In the genomic region with DNA sequence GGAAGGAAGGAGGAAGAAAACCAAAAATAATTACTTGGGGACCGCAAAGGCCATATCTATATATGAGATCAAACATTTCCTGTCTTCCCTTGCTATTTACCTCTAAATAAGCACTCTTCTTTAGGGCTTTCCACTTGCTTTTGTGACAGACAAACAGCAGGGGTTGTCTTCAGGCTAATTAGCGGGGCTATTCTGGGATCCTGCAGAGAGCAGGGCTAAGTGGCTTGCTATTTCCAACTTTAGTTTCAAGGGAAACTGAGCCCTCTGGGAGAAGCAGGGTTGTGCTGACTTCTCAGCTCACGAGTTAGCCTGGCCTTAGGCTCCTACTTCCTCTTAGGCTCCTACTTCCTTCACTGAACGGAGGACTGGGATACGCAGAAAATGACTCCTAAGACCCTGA, we compare ENCODE assay signal across 40 mouse cellular contexts. TPM values are rescaled to one million over a fixed set of nuclear protein-coding genes. Genes with fewer than 3 reads are reported as not detected.
DNase-seq lines count a peak whose midpoint lies in the region; ATAC-seq and TF ChIP-seq lines count a peak whose summit lies in the region.
"Had no signal": no experiment of that assay in that cellular context is flagged by ENCODE, and none has a peak within 500 bp of the region (broad histone marks: within the 10 kb centered on the region; RNA-seq: fewer than 3 reads in every experiment).

No protein-coding gene starts in this region.

- DNase-seq in heart, postnatal 14 days: no peak
- no peak for DNase-seq in limb, embryonic 10.5 days (ENCODE audit: low spot score)
- DNase-seq in cerebellum, postnatal 25 days: no peak
- DNase-seq: adrenal gland, adult 2 months; cerebellum, adult 11-12 months; cerebellum, adult 9-11 months; forebrain, postnatal 0 days; heart, postnatal 4 days; kidney, adult 8-10 months; kidney, postnatal 4 days; liver, postnatal 0 days; lung, postnatal 4 days; right cerebral cortex, adult 18-20 months; right cerebral cortex, postnatal 4 days; thymus, adult 18-20 months; thymus, postnatal 25 days had no signal

- no peak for TF ChIP-seq POLR2A in olfactory bulb, adult 2 months (IDR thresholded peaks at IDR 0.05; ENCODE audit: insufficient read depth, low read depth, low read length)

- H3K4me2 ChIP-seq in heart, embryonic 11.5 days: peak overlapping the region; percentile 16; the same call in 1 of the 2 replicates
- no peak overlapping the region for H3K4me2 ChIP-seq in limb, embryonic 15.5 days
- H3K4me2 ChIP-seq: hindbrain, embryonic 13.5 days; limb, embryonic 13.5 days; liver, embryonic 12.5 days; midbrain, embryonic 13.5 days; neural tube, embryonic 15.5 days had no signal

- WGBS in heart, embryonic 11.5 days (ENCODE audit: insufficient replicate concordance): 18% methylated on average over 5 of the region's 5 CpGs
- 43% methylated on average over 5 of the region's 5 CpGs for WGBS in limb, embryonic 15.5 days
- WGBS in limb, embryonic 10.5 days: 23% methylated on average over 5 of the region's 5 CpGs
- 42% methylated on average over 5 of the region's 5 CpGs for WGBS in olfactory bulb, adult 2 months

- no peak overlapping the region for H3K9ac ChIP-seq in heart, embryonic 11.5 days (ENCODE audit: low read depth, low read length)
- no peak overlapping the region for H3K9ac ChIP-seq in limb, embryonic 15.5 days
- H3K9ac ChIP-seq: forebrain, postnatal 0 days; hindbrain, embryonic 13.5 days; limb, embryonic 13.5 days; liver, embryonic 12.5 days; liver, postnatal 0 days; midbrain, embryonic 13.5 days; neural tube, embryonic 15.5 days had no signal

- H3K4me3 ChIP-seq in heart, embryonic 11.5 days (ENCODE audit: low read depth, low read length): no peak overlapping the region
- no peak overlapping the region for H3K4me3 ChIP-seq in limb, embryonic 15.5 days
- no peak overlapping the region for H3K4me3 ChIP-seq in limb, embryonic 10.5 days
- H3K4me3 ChIP-seq in brown adipose tissue, adult 24 weeks (ENCODE audit: insufficient read depth, low read depth, low read length): no peak overlapping the region
- H3K4me3 ChIP-seq in olfactory bulb, adult 2 months (ENCODE audit: insufficient read depth, low read depth, low read length): no peak overlapping the region
- H3K4me3 ChIP-seq: forebrain, embryonic 10.5 days; hindbrain, embryonic 13.5 days; limb, embryonic 13.5 days; liver, embryonic 12.5 days; midbrain, embryonic 13.5 days; neural tube, embryonic 15.5 days had no signal

- no peaks in the 10 kb centered on the region for H3K9me3 ChIP-seq in heart, embryonic 11.5 days (replicated peaks; ENCODE audit: control insufficient read depth, low read length)
- no peaks in the 10 kb centered on the region for H3K9me3 ChIP-seq in limb, embryonic 15.5 days
- no peaks in the 10 kb centered on the region for H3K9me3 ChIP-seq in limb, embryonic 10.5 days (replicated peaks)
- H3K9me3 ChIP-seq: forebrain, embryonic 10.5 days; hindbrain, embryonic 13.5 days; limb, embryonic 13.5 days; liver, embryonic 12.5 days; midbrain, embryonic 13.5 days; neural tube, embryonic 15.5 days had no signal

- no peak for ATAC-seq in heart, embryonic 11.5 days (replicated peaks; ENCODE audit: insufficient number of reproducible peaks, low FRiP score, low TSS enrichment)
- no peak for ATAC-seq in limb, embryonic 15.5 days (ENCODE audit: insufficient number of reproducible peaks, low FRiP score, low TSS enrichment, low read depth)
- ATAC-seq: CD4-positive, CD25-positive, alpha-beta regulatory T cell, adult 4 months; forebrain, postnatal 0 days; intestine, embryonic 16.5 days; liver, embryonic 12.5 days; liver, postnatal 0 days; midbrain, embryonic 13.5 days had no signal

- peaks cover 9% of the 10 kb centered on the region; the same call in 1 of the 2 replicates for H3K4me1 ChIP-seq in heart, embryonic 11.5 days (ENCODE audit: control insufficient read depth, insufficient read depth, low read length)
- peaks cover 18% of the 10 kb centered on the region; the same call in 1 of the 2 replicates for H3K4me1 ChIP-seq in limb, embryonic 15.5 days
- H3K4me1 ChIP-seq in limb, embryonic 10.5 days: peaks cover 35% of the 10 kb centered on the region
- no peaks in the 10 kb centered on the region; the same call in 1 of the 2 replicates for H3K4me1 ChIP-seq in brown adipose tissue, adult 24 weeks (ENCODE audit: control insufficient read depth, insufficient read depth, insufficient read length, low read length)
- H3K4me1 ChIP-seq in olfactory bulb, adult 2 months (ENCODE audit: control insufficient read depth, insufficient read depth, low read length): peaks cover 12% of the 10 kb centered on the region
- H3K4me1 ChIP-seq: liver, embryonic 12.5 days had no signal

- no peak for TF ChIP-seq CTCF in olfactory bulb, adult 2 months (IDR thresholded peaks at IDR 0.05; ENCODE audit: insufficient read depth, low read depth, low read length)

- no peaks in the 10 kb centered on the region for H3K36me3 ChIP-seq in heart, embryonic 11.5 days (ENCODE audit: control insufficient read depth, insufficient read depth, low read length)
- H3K36me3 ChIP-seq in limb, embryonic 15.5 days: no peaks in the 10 kb centered on the region
- H3K36me3 ChIP-seq in limb, embryonic 10.5 days: no peaks in the 10 kb centered on the region
- H3K36me3 ChIP-seq: forebrain, embryonic 10.5 days; hindbrain, embryonic 13.5 days; limb, embryonic 13.5 days; liver, embryonic 12.5 days; midbrain, embryonic 13.5 days; neural tube, embryonic 15.5 days had no signal

- no peaks in the 10 kb centered on the region for H3K27me3 ChIP-seq in heart, embryonic 11.5 days (ENCODE audit: control insufficient read depth, insufficient read depth, low read length)
- peaks cover 35% of the 10 kb centered on the region; the same call in 1 of the 2 replicates for H3K27me3 ChIP-seq in limb, embryonic 15.5 days
- H3K27me3 ChIP-seq in limb, embryonic 10.5 days (ENCODE audit: low read depth, poor library complexity, severe bottlenecking): peaks cover 6% of the 10 kb centered on the region; the same call in 1 of the 2 replicates
- H3K27me3 ChIP-seq: hindbrain, embryonic 13.5 days; midbrain, embryonic 13.5 days had no signal

- intact Hi-C loops in heart, postnatal 14 days (cut with DNase I): no loop called here

- H3K27ac ChIP-seq in heart, embryonic 11.5 days (ENCODE audit: low read depth, low read length): 0 out of 2 replicates have a peak overlapping the region, but pooled peaks have one; percentile 41
- 0 out of 2 replicates have a peak overlapping the region, but pooled peaks have one; percentile 11 for H3K27ac ChIP-seq in limb, embryonic 15.5 days
- no peak overlapping the region for H3K27ac ChIP-seq in limb, embryonic 10.5 days
- H3K27ac ChIP-seq in brown adipose tissue, adult 24 weeks (replicated peaks; ENCODE audit: low read depth, low read length): 0 out of 2 replicates have a peak overlapping the region, but pooled peaks have one; percentile 40
- H3K27ac ChIP-seq in olfactory bulb, adult 2 months (ENCODE audit: insufficient read depth, low read depth, low read length): peak overlapping the region; percentile 54
- H3K27ac ChIP-seq: forebrain, embryonic 10.5 days; hindbrain, embryonic 13.5 days; kidney, postnatal 0 days; limb, embryonic 13.5 days; liver, embryonic 12.5 days; midbrain, embryonic 13.5 days; stomach, postnatal 0 days had no signal

RNA-seq across cellular contexts. Expression of a gene that starts 27.3 kb away (rescaled TPM):
- polyA plus RNA-seq in heart, embryonic 11.5 days (2014; fragmentation: Nextera tagmentation; extraction: Ambion mirVana): 0.20 TPM in 1 of 2 replicates, not detected in the other
- not detected for total RNA-seq in heart, postnatal 14 days (2021)
- polyA plus RNA-seq in limb, embryonic 15.5 days (2015; fragmentation: Nextera tagmentation; extraction: Ambion mirVana): not detected in 2 replicates
- not detected in 2 replicates for polyA plus RNA-seq in limb, embryonic 10.5 days (2016; fragmentation: Nextera tagmentation; extraction: Ambion mirVana)
- not detected in 2 replicates for polyA plus RNA-seq in brown adipose tissue, adult 24 weeks (2012; ENCODE audit: insufficient read depth, insufficient read length, missing spikeins)
- polyA plus RNA-seq in olfactory bulb, adult 2 months (2012; ENCODE audit: insufficient read depth, insufficient read length, low replicate concordance, missing spikeins): not detected in 2 replicates
- total RNA-seq: adrenal gland, adult 2 months; adrenal gland, postnatal 36 days; common myeloid progenitor, adult 5-6 weeks; gastrocnemius, adult 8-10 months; gastrocnemius, postnatal 4 days; heart, adult 8-10 months; left cerebral cortex, postnatal 14 days; megakaryocyte-erythroid progenitor cell, adult 5-6 weeks had no signal
- polyA plus RNA-seq: adrenal gland, adult 2 months; CD4-positive, CD25-positive, alpha-beta regulatory T cell, adult 4 months; embryonic facial prominence, embryonic 11.5 days; forebrain, embryonic 10.5 days; hindbrain, embryonic 13.5 days; intestine, embryonic 16.5 days; liver, embryonic 12.5 days; liver, postnatal 0 days; lung, embryonic 16.5 days; midbrain, embryonic 13.5 days; spleen, adult 2 months; stomach, postnatal 0 days had no signal
